Mouse (Mus musculus) liver, postnatal 0 days (tissue): ENCODE measurements around the gene Ip6k1.

ENCODE experiments used
- CTCF ChIP-seq: sonication (generic); IDR thresholded peaks from 2 replicates; pipeline ENCODE4 v1.5.1; 2016; ENCODE audit warnings: antibody characterized with exemption, low read depth
- EP300 ChIP-seq: IDR thresholded peaks from 2 replicates; pipeline ENCODE4 v1.6.1; 2016; ENCODE audit warnings: antibody characterized with exemption, low read depth, mild to moderate bottlenecking

- no peak for TF ChIP-seq EP300
- no peak for TF ChIP-seq CTCF
Measured at GRCm38 (mm10) chr9:108002778-108003530, 653 bp downstream of the Ip6k1 start.
